Mouse (Mus musculus): ENCODE measurements around the gene Irgm1. TPM values are rescaled to one million over a fixed set of nuclear protein-coding genes. Genes with fewer than 3 reads are reported as not detected.
A peak's percentile ranks its signal among the peaks of the same experiment; 100 is the strongest.

The Irgm1 gene
- polyA plus RNA-seq, 1 experiment: 9.1 TPM

DNA sequence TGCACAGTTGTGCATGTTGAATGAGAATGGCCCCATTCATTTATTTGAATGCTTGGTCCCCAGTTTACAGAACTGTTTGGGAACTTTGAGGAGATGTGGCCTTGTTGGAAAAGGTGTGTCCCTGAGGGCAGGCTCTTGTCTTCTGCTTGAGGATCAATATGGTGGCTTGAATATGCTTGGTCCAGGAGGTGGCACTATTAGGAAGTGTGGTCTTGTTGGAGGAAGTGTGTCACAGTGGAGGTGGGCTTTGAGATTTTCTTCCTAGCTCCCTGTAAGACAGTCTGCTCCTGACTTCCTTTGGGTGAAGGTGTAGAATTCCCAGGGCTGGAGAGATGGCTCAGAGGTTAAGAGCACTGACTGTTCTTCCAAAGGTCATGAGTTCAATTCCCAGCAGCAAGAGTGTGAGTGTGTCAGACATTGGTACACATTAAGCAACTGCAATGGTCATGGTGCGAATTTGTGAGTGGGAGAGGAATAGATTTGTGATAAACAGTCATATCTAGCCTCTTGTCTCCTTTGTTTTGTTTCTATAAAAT is 8.6 kb downstream of the Irgm1 start:
- Histone ChIP-seq H3K36me3 (ENCODE audit: control insufficient read depth, insufficient read depth) (peaks cover 38% of the 10 kb centered on the region), H3K4me3 (ENCODE audit: insufficient read depth, poor library complexity, severe bottlenecking) (no peak overlapping the region), H3ac (ENCODE audit: control insufficient read depth, insufficient read length, low read depth) (no peak overlapping the region), H3K79me3 (ENCODE audit: low read depth) (peaks cover 9% of the 10 kb centered on the region), H3K27me3 (ENCODE audit: control insufficient read depth, insufficient read depth, insufficient read length) (no peaks in the 10 kb centered on the region), H3K79me2 (ENCODE audit: control insufficient read depth, insufficient read depth) (peaks cover 22% of the 10 kb centered on the region)
- TF ChIP-seq CTCF (IDR thresholded peaks at IDR 0.05; ENCODE audit: control insufficient read depth, insufficient read depth, insufficient read length): no peak
- TF ChIP-seq CEBPB (IDR thresholded peaks at IDR 0.05; ENCODE audit: low read depth): no peak
- TF ChIP-seq MYOG (IDR thresholded peaks at IDR 0.05; ENCODE audit: control insufficient read depth, extremely low read depth, insufficient read length): no peak
- no peak for TF ChIP-seq MAX (IDR thresholded peaks at IDR 0.05)
- TF ChIP-seq FOSL1 (IDR thresholded peaks at IDR 0.05; ENCODE audit: insufficient read depth, low read length, poor library complexity, severe bottlenecking): no peak
- no peak for TF ChIP-seq USF1 (IDR thresholded peaks at IDR 0.05; ENCODE audit: low read depth)
- no peak for TF ChIP-seq MYOD1 (IDR thresholded peaks at IDR 0.05; ENCODE audit: control insufficient read depth, insufficient read length, low read depth)

DNA sequence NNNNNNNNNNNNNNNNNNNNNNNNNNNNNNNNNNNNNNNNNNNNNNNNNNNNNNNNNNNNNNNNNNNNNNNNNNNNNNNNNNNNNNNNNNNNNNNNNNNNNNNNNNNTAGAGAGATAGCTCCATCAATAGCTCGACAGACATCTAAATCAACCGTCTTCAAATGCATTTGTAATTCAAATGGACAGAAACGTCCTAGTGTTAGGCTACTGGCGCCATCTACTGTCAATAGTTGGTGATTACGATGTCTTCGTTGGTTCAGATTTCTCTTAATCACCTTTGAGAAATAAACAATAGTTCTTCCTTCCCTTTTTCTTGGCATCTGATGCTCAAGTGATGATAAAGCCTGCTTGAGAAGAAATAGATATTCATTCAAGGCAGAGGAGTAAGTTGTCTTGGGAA is 12.5 kb downstream of the Irgm1 start:
- H3K27me3 ChIP-seq (ENCODE audit: control insufficient read depth, insufficient read depth, insufficient read length): no peaks in the 10 kb centered on the region
- no peak overlapping the region for H3ac ChIP-seq (ENCODE audit: control insufficient read depth, insufficient read length, low read depth)
- peaks cover 3% of the 10 kb centered on the region for H3K36me3 ChIP-seq (ENCODE audit: control insufficient read depth, insufficient read depth)
- H3K79me2 ChIP-seq (ENCODE audit: control insufficient read depth, insufficient read depth): no peaks in the 10 kb centered on the region
- H3K4me3 ChIP-seq (ENCODE audit: insufficient read depth, poor library complexity, severe bottlenecking): no peak overlapping the region
- H3K79me3 ChIP-seq (ENCODE audit: low read depth): no peaks in the 10 kb centered on the region
- TF ChIP-seq MYOD1 (IDR thresholded peaks at IDR 0.05; ENCODE audit: control insufficient read depth, insufficient read length, low read depth) (no peak), CTCF (IDR thresholded peaks at IDR 0.05; ENCODE audit: control insufficient read depth, insufficient read depth, insufficient read length) (peak; percentile 41)

DNA sequence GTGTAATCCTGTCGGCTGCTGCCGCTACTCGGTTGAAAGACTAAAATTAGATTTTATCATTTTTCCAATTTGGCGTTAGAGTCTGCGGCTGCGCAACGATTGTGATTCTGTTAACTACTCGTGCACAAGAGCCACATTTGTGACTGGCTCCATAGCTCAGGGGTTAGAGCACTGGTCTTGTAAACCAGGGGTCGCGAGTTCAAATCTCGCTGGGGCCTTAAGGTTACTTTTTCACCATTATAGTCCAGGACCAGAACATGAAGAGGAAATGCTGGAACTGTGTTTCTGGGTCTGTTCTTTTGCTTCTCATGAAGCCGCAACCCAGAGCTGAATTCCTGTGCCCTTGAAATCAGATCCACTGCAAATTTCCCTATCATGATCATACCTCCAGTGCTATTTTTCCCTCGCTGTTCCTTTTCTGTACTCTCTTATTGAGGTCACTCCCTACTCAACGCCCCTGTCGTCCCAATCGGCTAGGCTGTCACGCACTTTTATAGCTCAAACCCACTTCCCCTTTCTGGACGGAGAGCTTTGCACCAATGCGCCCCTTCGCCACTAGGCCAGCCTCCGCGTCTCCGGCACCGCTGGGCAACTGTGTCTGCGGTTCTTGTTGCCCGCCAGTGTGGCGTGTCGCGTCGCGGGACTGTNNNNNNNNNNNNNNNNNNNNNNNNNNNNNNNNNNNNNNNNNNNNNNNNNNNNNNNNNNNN is 17.9 kb downstream of the Irgm1 start:
- Histone ChIP-seq H3K79me2 (ENCODE audit: control insufficient read depth, insufficient read depth) (no peaks in the 10 kb centered on the region), H3K36me3 (ENCODE audit: control insufficient read depth, insufficient read depth) (no peaks in the 10 kb centered on the region), H3ac (ENCODE audit: control insufficient read depth, insufficient read length, low read depth) (peak overlapping the region; percentile 73), H3K27me3 (ENCODE audit: control insufficient read depth, insufficient read depth, insufficient read length) (no peaks in the 10 kb centered on the region), H3K79me3 (ENCODE audit: low read depth) (no peaks in the 10 kb centered on the region), H3K4me3 (ENCODE audit: insufficient read depth, poor library complexity, severe bottlenecking) (peak overlapping the region; percentile 43)
- TF ChIP-seq FOSL1 (IDR thresholded peaks at IDR 0.05; ENCODE audit: insufficient read depth, low read length, poor library complexity, severe bottlenecking) (no peak), USF1 (IDR thresholded peaks at IDR 0.05; ENCODE audit: low read depth) (no peak), MYOG (IDR thresholded peaks at IDR 0.05; ENCODE audit: control insufficient read depth, extremely low read depth, insufficient read length) (no peak), MYOD1 (IDR thresholded peaks at IDR 0.05; ENCODE audit: control insufficient read depth, insufficient read length, low read depth) (no peak), CTCF (IDR thresholded peaks at IDR 0.05; ENCODE audit: control insufficient read depth, insufficient read depth, insufficient read length) (no peak), CEBPB (IDR thresholded peaks at IDR 0.05; ENCODE audit: low read depth) (peak; percentile 48), MAX (IDR thresholded peaks at IDR 0.05) (no peak)

DNA sequence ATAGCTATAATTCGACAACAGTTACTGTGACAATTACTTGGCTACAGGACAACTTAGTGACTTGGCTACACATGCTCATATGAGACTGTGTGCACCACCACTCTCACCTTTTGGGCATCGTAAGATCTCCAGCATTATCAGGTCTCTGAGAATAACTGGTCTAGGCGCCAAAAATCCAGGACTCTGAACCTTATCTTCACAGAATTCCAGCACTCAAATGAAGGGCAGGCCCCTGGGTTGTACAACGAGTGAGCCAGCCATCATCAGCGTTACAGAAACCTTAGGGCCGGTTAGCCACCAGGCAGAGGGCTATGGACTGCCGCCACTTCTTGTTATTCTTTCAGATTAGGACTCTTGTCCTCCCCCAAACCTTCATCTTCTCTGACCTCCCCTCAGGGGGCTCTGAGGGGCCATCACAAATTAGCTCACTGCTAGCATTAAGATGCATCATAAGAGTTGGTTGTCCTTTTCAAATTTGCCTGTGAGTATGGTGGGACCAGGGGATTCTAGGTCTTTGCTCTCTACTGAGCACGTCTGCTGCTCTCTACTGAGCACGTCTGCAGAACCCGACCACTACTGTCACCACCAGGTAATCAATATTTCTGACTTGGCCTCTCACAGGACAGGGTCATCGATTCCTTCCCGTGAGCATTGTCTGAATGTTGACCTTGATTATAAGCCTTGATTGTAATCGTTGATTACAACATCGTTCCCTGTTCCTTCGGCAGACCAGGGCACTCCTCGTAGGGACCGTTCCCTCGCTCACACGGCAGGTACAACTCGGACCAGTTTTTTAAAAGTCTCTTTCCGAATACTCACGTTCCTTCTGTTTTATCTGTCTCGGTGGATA is 18.6 kb downstream of the Irgm1 start:
- Histone ChIP-seq H3K79me2 (ENCODE audit: control insufficient read depth, insufficient read depth) (no peaks in the 10 kb centered on the region), H3ac (ENCODE audit: control insufficient read depth, insufficient read length, low read depth) (peak overlapping the region; percentile 56), H3K4me3 (ENCODE audit: insufficient read depth, poor library complexity, severe bottlenecking) (peak overlapping the region; percentile 43), H3K79me3 (ENCODE audit: low read depth) (no peaks in the 10 kb centered on the region), H3K27me3 (ENCODE audit: control insufficient read depth, insufficient read depth, insufficient read length) (no peaks in the 10 kb centered on the region), H3K36me3 (ENCODE audit: control insufficient read depth, insufficient read depth) (no peaks in the 10 kb centered on the region)
- TF ChIP-seq FOSL1 (IDR thresholded peaks at IDR 0.05; ENCODE audit: insufficient read depth, low read length, poor library complexity, severe bottlenecking): no peak
- no peak for TF ChIP-seq CEBPB (IDR thresholded peaks at IDR 0.05; ENCODE audit: low read depth)
- no peak for TF ChIP-seq MAX (IDR thresholded peaks at IDR 0.05)
- no peak for TF ChIP-seq MYOG (IDR thresholded peaks at IDR 0.05; ENCODE audit: control insufficient read depth, extremely low read depth, insufficient read length)
- no peak for TF ChIP-seq MYOD1 (IDR thresholded peaks at IDR 0.05; ENCODE audit: control insufficient read depth, insufficient read length, low read depth)
- TF ChIP-seq USF1 (IDR thresholded peaks at IDR 0.05; ENCODE audit: low read depth): no peak
- no peak for TF ChIP-seq CTCF (IDR thresholded peaks at IDR 0.05; ENCODE audit: control insufficient read depth, insufficient read depth, insufficient read length)

DNA sequence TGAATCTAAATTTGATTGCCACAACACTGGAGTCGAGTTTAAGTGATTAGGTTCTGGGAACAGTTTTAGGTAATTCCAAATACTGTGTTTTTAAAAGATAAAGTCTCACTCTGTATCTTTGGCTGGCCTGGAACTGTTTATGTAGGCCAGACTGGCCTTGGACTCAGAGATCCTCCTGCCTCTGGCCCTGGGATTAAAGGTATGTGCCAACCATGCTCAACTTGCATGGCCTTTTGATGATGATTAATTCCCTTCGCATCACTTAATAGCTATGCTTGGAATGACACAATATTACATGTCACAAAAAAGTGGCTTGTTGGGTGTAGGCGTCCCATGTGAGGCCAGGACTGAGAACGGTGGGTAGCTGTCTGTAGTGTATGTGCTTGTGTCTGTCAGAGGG is 19.3 kb downstream of the Irgm1 start:
- Histone ChIP-seq H3K27me3 (ENCODE audit: control insufficient read depth, insufficient read depth, insufficient read length) (no peaks in the 10 kb centered on the region), H3K79me3 (ENCODE audit: low read depth) (no peaks in the 10 kb centered on the region), H3K79me2 (ENCODE audit: control insufficient read depth, insufficient read depth) (no peaks in the 10 kb centered on the region), H3ac (ENCODE audit: control insufficient read depth, insufficient read length, low read depth) (no peak overlapping the region), H3K36me3 (ENCODE audit: control insufficient read depth, insufficient read depth) (no peaks in the 10 kb centered on the region), H3K4me3 (ENCODE audit: insufficient read depth, poor library complexity, severe bottlenecking) (no peak overlapping the region)
- no peak for TF ChIP-seq CEBPB (IDR thresholded peaks at IDR 0.05; ENCODE audit: low read depth)
- no peak for TF ChIP-seq FOSL1 (IDR thresholded peaks at IDR 0.05; ENCODE audit: insufficient read depth, low read length, poor library complexity, severe bottlenecking)
- no peak for TF ChIP-seq CTCF (IDR thresholded peaks at IDR 0.05; ENCODE audit: control insufficient read depth, insufficient read depth, insufficient read length)
- no peak for TF ChIP-seq MAX (IDR thresholded peaks at IDR 0.05)
- TF ChIP-seq MYOG (IDR thresholded peaks at IDR 0.05; ENCODE audit: control insufficient read depth, extremely low read depth, insufficient read length): no peak
- no peak for TF ChIP-seq USF1 (IDR thresholded peaks at IDR 0.05; ENCODE audit: low read depth)
- TF ChIP-seq MYOD1 (IDR thresholded peaks at IDR 0.05; ENCODE audit: control insufficient read depth, insufficient read length, low read depth): no peak

Measured in C2C12 (cell line).